Mouse (Mus musculus) brain, embryonic 14.5 days (tissue): ENCODE measurements around the gene Ankrd12. TPM values are rescaled to one million over a fixed set of nuclear protein-coding genes. Genes with fewer than 3 reads are reported as not detected.

Experiments
- DNase-seq: peaks from one replicate; pipeline ENCODE4 v3.0.0-alpha.2; 2011; ENCODE audit warnings: low read depth
- CTCF ChIP-seq: fragments of 200-500 bp; IDR thresholded peaks from 2 replicates; pipeline ENCODE4 v1.5.1; 2012; ENCODE audit warnings: inconsistent platforms, mild to moderate bottlenecking, moderate library complexity, borderline replicate concordance; ENCODE audit not compliant: insufficient read depth, insufficient read length; ENCODE audit errors: extremely low read depth
- POLR2A ChIP-seq: fragments of 200-500 bp; IDR thresholded peaks from 2 replicates; pipeline ENCODE4 v1.6.1; 2012; ENCODE audit warnings: mild to moderate bottlenecking, inconsistent platforms, borderline replicate concordance; ENCODE audit not compliant: poor library complexity, insufficient read depth, insufficient read length, severe bottlenecking; ENCODE audit errors: extremely low read depth
- polyA plus RNA-seq: library from polyadenylated mRNA; depleted of rRNA; stranded (reverse); fragments of >200 nt; gene quantifications from 2 replicates; pipeline ENCODE4 v1.2.3, GENCODE M21; 2012

The Ankrd12 gene
- polyA plus RNA-seq, 1 experiment = 28.3 TPM

GRCm38 (mm10) chr17:65956993-65957781 is 119.7 kb downstream of the Ankrd12 start:
- TF ChIP-seq CTCF (no peak), POLR2A (no peak)
- DNase-seq = peak; percentile 60

GRCm38 (mm10) chr17:65956140-65956539 is 120.7 kb downstream of the Ankrd12 start:
- TF ChIP-seq CTCF (no peak), POLR2A (no peak)
- no peak for DNase-seq

GRCm38 (mm10) chr17:65953959-65954358 is 122.9 kb downstream of the Ankrd12 start:
- no peak for DNase-seq
- TF ChIP-seq CTCF = no peak
- no peak for TF ChIP-seq POLR2A

GRCm38 (mm10) chr17:65952083-65952482 is 124.8 kb downstream of the Ankrd12 start:
- TF ChIP-seq POLR2A (no peak), CTCF (peak; percentile 31; the same call in 1 of the 2 replicates)
- peak; percentile 50 for DNase-seq

GRCm38 (mm10) chr17:65950622-65951404 is 126.1 kb downstream of the Ankrd12 start, which contains the start of gene Twsg1:
Gene Twsg1, minus strand, starts transcription at chr17:65951226.
- DNase-seq = peak; percentile 94
- peak; percentile 99 for TF ChIP-seq POLR2A
- TF ChIP-seq CTCF = peak; percentile 32; the same call in 1 of the 2 replicates

GRCm38 (mm10) chr17:65950183-65950582 is 126.7 kb downstream of the Ankrd12 start:
- DNase-seq = peak; percentile 40
- TF ChIP-seq CTCF = no peak
- no peak for TF ChIP-seq POLR2A

- no peak for DNase-seq
- TF ChIP-seq POLR2A (no peak), CTCF (no peak)
Measured at GRCm38 (mm10) chr17:65947307-65947706, 129.6 kb downstream of the Ankrd12 start.

GRCm38 (mm10) chr17:65945420-65945819 is 131.5 kb downstream of the Ankrd12 start:
- TF ChIP-seq CTCF (no peak), POLR2A (no peak)
- no peak for DNase-seq

- no peak for DNase-seq
- TF ChIP-seq CTCF (no peak), POLR2A (no peak)
Measured at GRCm38 (mm10) chr17:65942394-65942793, 134.5 kb downstream of the Ankrd12 start.

GRCm38 (mm10) chr17:65941275-65941674 is 135.6 kb downstream of the Ankrd12 start:
- no peak for DNase-seq
- TF ChIP-seq CTCF = no peak
- TF ChIP-seq POLR2A = no peak

- TF ChIP-seq POLR2A = no peak
- no peak for TF ChIP-seq CTCF
- no peak for DNase-seq
Measured at GRCm38 (mm10) chr17:65940221-65940620, 136.7 kb downstream of the Ankrd12 start.
